Mouse (Mus musculus) kidney, adult 11 months (tissue): ENCODE data around the gene Cd248.

Experiments used
- DNase-seq: peaks from one replicate; pipeline ENCODE4 v3.0.0; 2022

Cd248 gene

DNA sequence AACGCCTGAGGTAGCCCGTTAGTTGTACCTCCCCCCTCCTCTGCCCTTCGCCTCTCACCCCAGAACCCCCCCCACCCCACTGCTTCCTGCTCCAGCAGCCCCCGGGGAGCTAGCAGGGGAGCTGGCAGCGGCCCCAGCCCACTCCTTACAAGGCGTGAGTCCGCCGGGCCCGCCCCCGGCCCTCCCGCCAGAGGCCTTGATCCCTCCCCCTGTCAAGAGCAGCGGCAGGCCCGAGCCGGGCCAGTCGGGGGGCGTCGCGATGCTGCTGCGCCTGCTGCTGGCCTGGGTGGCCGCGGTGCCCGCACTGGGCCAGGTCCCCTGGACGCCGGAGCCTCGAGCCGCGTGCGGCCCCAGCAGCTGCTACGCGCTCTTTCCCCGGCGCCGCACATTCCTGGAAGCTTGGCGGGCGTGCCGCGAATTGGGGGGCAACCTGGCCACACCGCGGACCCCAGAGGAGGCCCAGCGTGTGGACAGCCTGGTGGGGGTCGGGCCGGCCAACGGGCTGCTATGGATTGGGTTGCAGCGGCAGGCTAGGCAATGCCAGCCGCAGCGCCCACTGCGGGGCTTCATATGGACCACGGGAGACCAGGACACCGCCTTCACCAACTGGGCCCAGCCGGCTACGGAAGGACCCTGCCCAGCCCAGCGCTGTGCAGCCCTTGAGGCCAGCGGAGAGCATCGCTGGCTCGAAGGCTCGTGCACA is at the start of gene Cd248:
Cd248 (plus strand) TSS at position 212 of the 703 bp plus-strand sequence.
- peak; percentile 45 for DNase-seq

GRCm38 (mm10) chr19:5018191-5018590 is 49.7 kb upstream of the Cd248 start:
- no peak for DNase-seq

- DNase-seq, result no peak
These were observed 46.5 kb upstream of the Cd248 start for GRCm38 (mm10) chr19:5021416-5021815.

DNA sequence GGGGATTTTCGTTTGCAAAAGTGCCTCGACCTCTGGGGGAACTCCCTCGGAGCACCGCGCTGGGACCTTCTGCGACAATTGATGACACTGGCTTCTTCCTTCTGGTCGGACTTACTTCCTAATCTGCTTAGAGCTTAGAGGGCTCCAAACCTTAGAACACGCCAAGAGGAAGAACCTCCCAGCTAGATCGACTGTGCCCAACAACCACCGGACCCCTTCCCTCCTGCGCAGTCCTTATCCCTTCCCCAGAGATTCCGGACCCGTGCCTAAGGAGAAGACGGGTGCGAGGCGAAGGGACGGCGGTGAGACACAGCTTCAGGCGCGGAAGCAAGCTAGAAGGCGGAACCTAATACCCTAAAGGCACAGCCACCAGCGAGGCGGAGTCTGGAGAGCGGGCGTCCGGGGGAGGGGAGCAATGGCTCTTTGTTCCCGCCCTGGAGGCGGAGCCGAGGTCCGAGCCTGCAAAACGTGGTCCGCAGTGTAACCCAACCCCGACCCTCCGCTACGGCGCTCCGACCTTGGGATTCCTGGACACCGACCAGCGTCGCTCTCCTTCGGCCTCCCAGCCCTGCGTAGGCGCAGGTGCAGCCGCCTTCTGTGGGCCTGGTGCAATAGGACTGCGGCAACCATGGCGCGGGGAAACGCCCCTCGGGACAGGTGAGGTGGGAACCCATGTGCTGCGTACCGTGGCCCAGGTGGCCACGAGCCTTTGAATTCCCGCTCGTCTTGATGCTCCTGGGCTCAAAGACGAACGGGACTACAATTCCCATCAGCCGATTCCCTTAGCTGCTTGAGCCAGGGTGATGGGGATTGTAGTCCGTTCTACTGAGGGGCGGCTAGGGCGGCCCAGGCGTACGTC is 44.0 kb upstream of the Cd248 start, which contains the start of gene Slc29a2:
Slc29a2 (plus strand) TSS at position 240 of the 859 bp plus-strand sequence.
- DNase-seq, result peak; percentile 93

- DNase-seq, result no peak
These were observed 41.8 kb upstream of the Cd248 start for GRCm38 (mm10) chr19:5026111-5026510.

GRCm38 (mm10) chr19:5032686-5033085 is 35.2 kb upstream of the Cd248 start:
- DNase-seq, result no peak

GRCm38 (mm10) chr19:5036577-5036976 is 31.3 kb upstream of the Cd248 start:
- DNase-seq, result no peak

DNA sequence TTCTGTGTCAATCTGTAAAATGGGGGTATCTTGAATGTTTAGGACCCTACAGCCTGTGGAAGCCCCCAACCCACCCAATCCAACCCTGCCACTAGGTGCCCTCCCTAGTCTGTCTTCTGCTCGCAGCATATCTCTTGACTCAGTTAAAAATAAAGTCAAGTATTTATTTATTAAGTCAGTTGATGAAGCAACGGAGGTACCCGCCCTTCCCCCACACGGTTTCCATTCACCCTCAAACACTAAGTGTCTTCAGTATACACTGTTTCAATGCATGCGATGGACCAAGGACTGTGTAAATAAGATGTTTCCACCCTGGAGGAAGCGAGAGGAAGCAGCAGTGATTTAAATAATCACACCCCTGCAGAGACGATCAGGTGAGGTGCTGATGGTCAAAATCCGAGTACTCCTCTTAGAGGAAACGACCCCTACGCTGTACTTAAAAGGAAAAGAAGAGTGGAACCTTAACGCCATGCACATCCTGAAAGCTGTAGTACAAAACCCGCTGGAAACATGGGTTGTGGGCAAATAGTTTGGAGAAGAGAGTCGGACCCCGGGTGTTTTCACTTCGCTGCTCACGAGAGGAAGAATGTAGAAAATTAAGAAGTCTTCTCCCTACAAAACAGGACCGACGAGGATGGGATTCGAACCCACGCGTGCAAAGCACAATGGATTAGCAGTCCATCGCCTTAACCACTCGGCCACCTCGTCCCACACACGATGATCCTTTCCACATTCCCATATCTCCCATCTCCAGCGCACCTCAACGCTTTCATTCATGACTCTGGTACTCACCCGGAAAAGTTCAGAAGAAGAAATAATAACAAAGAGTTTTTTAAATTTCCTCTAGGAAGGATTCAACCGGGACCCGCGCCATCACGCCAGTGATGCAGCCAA is 30.0 kb upstream of the Cd248 start:
- peak; percentile 69 for DNase-seq

- DNase-seq, result peak; percentile 87
These were observed 29.1 kb upstream of the Cd248 start, which contains the start of the genes B4gat1 and AC124502.3 for GRCm38 (mm10) chr19:5038709-5039156. B4gat1 (plus strand) TSS chr19:5038826. AC124502.3 (plus strand) TSS chr19:5038891.

- DNase-seq, result peak; percentile 41
These were observed 28.4 kb upstream of the Cd248 start for GRCm38 (mm10) chr19:5039301-5040114.

GRCm38 (mm10) chr19:5040862-5041523 is 26.9 kb upstream of the Cd248 start, which contains the start of gene Brms1:
Brms1 (plus strand) TSS chr19:5041354.
- DNase-seq, result peak; percentile 92

- DNase-seq, result no peak
These were observed 26.3 kb upstream of the Cd248 start for GRCm38 (mm10) chr19:5041588-5041987.

DNA sequence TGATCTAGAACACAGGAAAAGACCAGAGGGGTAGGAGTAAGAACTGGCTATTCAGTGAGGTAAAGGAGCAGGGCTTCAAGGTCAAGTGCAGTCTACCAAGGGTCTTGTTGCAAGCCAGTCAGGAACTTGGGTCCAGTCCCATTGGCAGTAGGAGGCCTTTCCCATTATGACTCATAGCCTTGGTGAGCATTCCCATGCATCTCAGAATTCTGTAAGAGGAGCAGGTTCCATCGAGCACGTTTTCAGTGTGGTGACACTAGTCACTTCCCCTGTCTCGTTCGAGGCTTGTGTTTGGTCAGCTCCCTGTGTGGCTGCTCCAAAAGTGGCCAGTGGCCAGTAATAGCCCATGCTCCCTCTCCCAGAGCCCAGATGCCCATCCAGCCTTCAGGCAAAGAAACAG is 22.3 kb upstream of the Cd248 start:
- no peak for DNase-seq

- no peak for DNase-seq
These were observed 19.5 kb upstream of the Cd248 start for GRCm38 (mm10) chr19:5048138-5049056.

GRCm38 (mm10) chr19:5049325-5049724 is 18.6 kb upstream of the Cd248 start:
- no peak for DNase-seq

GRCm38 (mm10) chr19:5050047-5050905 is 17.6 kb upstream of the Cd248 start, which contains the start of gene Rin1:
Rin1 (plus strand) TSS chr19:5050481.
- DNase-seq, result peak; percentile 68

- DNase-seq, result no peak
These were observed 16.8 kb upstream of the Cd248 start for GRCm38 (mm10) chr19:5051031-5051430.

- no peak for DNase-seq
These were observed 16.4 kb upstream of the Cd248 start for GRCm38 (mm10) chr19:5051515-5051914.
